Mouse (Mus musculus) embryo, embryonic 11 days (tissue): ENCODE measurements around the gene Brd7.

Experiments
- DNase-seq: peaks from one replicate; pipeline ENCODE4 v3.0.0-alpha.2; 2015

The Brd7 gene

GRCm38 (mm10) chr8:88349046-88349445 lies 12.9 kb downstream of the Brd7 start:
- DNase-seq, result no peak

- no peak for DNase-seq
Measured at GRCm38 (mm10) chr8:88342026-88342425, 20.0 kb downstream of the Brd7 start.

- no peak for DNase-seq
Measured at GRCm38 (mm10) chr8:88339887-88340695, 21.9 kb downstream of the Brd7 start.

GRCm38 (mm10) chr8:88339221-88339620 lies 22.8 kb downstream of the Brd7 start:
- no peak for DNase-seq

GRCm38 (mm10) chr8:88334975-88335374 lies 27.0 kb downstream of the Brd7 start:
- DNase-seq, result no peak

GRCm38 (mm10) chr8:88334384-88334783 lies 27.6 kb downstream of the Brd7 start:
- DNase-seq, result no peak

GRCm38 (mm10) chr8:88330816-88331215 lies 31.2 kb downstream of the Brd7 start:
- no peak for DNase-seq

GRCm38 (mm10) chr8:88328689-88329088 lies 33.3 kb downstream of the Brd7 start:
- DNase-seq, result no peak

GRCm38 (mm10) chr8:88326328-88326727 lies 35.7 kb downstream of the Brd7 start:
- DNase-seq, result no peak

GRCm38 (mm10) chr8:88325795-88326194 lies 36.2 kb downstream of the Brd7 start:
- DNase-seq, result no peak

- no peak for DNase-seq
Measured at GRCm38 (mm10) chr8:88325251-88325650, 36.7 kb downstream of the Brd7 start.

GRCm38 (mm10) chr8:88324760-88325159 lies 37.2 kb downstream of the Brd7 start:
- no peak for DNase-seq

- DNase-seq, result no peak
Measured at GRCm38 (mm10) chr8:88323523-88323922, 38.5 kb downstream of the Brd7 start.

GRCm38 (mm10) chr8:88321387-88321786 lies 40.6 kb downstream of the Brd7 start:
- DNase-seq, result no peak

- DNase-seq, result no peak
Measured at GRCm38 (mm10) chr8:88320134-88320533, 41.9 kb downstream of the Brd7 start.

- DNase-seq, result no peak
Measured at GRCm38 (mm10) chr8:88318151-88318550, 43.8 kb downstream of the Brd7 start.

GRCm38 (mm10) chr8:88317341-88317740 lies 44.7 kb downstream of the Brd7 start:
- peak; percentile 31 for DNase-seq

GRCm38 (mm10) chr8:88316139-88316931 lies 45.7 kb downstream of the Brd7 start:
- DNase-seq, result peak; percentile 26

GRCm38 (mm10) chr8:88315302-88315701 lies 46.7 kb downstream of the Brd7 start:
- DNase-seq, result no peak

GRCm38 (mm10) chr8:88313991-88314390 lies 48.0 kb downstream of the Brd7 start:
- DNase-seq, result no peak

- no peak for DNase-seq
Measured at GRCm38 (mm10) chr8:88312966-88313365, 49.0 kb downstream of the Brd7 start.

- no peak for DNase-seq
Measured at GRCm38 (mm10) chr8:88310286-88310685, 51.7 kb downstream of the Brd7 start.

- no peak for DNase-seq
Measured at GRCm38 (mm10) chr8:88309881-88310280, 52.1 kb downstream of the Brd7 start.

GRCm38 (mm10) chr8:88309274-88309873 lies 52.6 kb downstream of the Brd7 start:
- no peak for DNase-seq
